Mouse (Mus musculus) kidney, postnatal 36 days (tissue): ENCODE results near the gene Kndc1.

Experiments used
- DNase-seq, 2 experiments: peaks; one replicate each; pipeline ENCODE4 v3.0.0; 2021 to 2022; ENCODE audit warnings: mixed read lengths in 2 of 2

Kndc1 gene

DNA sequence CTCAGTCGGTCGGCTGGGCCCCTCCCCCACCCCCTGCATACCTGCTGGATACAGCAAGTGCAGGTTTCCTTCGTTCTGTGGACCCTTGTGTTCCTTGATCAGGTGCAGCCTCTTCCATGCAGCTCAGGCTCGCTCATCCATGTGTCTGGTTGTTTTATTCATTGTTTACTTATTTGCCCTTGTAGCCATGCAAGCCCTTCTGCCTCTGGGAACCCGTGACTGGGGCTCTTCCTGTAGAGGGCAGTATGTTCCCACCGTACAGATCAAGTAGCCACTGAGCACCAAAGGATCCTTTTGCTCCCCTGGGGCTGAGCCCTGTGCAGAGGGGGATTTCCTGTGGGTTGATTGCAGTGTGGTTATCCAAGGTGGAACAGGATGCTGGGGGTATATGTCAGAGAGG is 11.2 kb downstream of the Kndc1 start:
- DNase-seq: peak; percentile 11 to 58

DNA sequence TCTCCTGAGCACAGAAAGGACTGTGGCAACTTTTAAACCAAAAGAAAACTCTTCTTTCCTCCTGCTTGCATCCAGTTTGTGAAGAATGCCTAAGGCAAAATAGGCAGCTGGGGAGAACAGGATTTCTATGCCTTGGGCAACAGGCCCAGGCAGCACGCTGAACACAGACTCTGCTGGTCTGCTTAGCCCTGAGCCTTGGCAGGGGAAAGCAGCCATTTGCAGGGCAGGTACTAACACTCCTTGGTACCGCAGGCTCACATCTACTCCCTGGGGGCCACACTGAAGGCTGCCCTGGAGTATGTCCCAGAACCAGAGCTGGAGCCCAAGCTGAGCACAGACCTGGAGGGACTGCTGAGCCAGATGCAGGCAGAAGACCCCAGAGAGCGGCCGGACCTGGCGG is 13.7 kb downstream of the Kndc1 start:
- DNase-seq: no peak

DNA sequence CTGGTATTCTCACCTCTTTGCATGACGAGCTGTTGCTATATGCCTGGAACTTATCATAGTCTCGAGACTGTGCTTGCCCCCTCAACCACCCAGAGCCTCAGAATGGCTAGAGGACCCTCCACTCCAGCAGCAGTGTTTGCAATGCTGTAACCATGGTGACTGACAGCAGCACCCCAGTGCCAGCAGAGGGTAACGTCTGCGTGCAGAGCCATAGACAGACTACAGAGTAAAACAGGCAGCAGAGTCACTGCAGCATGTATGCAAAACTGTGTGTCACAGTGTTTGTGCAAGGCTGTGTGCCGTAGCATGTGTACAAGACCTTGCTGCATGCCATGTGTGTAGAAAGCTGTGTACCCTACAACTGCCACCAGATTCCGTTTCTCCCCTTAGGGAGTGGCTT is 15.0 kb downstream of the Kndc1 start:
- no peak for DNase-seq

DNA sequence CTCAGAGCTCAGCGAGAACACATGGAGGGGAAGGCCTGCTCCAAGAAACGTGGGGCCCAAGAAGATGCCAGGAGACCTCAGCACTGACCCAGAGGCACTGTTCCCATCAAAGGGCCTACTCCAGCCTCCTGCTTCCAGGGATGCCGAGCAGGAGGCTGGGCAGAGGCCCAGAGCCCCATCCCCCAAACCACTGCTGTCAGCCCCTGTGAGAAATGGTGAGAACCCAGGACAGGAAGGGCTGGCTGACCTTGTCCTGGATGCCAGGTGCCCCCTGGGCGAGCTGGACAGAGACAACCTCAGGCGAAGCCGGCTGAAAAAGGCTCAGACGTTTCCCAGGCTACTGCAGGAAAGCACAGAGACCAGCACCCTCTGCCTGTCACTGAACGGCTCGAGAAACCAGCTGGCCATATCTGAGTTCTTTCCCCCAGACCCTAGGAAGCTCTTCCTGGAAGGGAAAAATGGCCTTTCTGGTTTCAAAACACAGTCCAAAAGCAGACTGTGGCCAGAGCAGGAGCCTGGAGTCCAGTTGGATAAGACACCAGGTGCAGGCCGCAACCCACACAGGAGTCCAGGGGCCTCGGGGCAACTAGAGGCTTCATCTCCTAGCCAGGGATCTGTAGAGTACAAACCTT is 15.8 kb downstream of the Kndc1 start:
- DNase-seq: no peak

DNA sequence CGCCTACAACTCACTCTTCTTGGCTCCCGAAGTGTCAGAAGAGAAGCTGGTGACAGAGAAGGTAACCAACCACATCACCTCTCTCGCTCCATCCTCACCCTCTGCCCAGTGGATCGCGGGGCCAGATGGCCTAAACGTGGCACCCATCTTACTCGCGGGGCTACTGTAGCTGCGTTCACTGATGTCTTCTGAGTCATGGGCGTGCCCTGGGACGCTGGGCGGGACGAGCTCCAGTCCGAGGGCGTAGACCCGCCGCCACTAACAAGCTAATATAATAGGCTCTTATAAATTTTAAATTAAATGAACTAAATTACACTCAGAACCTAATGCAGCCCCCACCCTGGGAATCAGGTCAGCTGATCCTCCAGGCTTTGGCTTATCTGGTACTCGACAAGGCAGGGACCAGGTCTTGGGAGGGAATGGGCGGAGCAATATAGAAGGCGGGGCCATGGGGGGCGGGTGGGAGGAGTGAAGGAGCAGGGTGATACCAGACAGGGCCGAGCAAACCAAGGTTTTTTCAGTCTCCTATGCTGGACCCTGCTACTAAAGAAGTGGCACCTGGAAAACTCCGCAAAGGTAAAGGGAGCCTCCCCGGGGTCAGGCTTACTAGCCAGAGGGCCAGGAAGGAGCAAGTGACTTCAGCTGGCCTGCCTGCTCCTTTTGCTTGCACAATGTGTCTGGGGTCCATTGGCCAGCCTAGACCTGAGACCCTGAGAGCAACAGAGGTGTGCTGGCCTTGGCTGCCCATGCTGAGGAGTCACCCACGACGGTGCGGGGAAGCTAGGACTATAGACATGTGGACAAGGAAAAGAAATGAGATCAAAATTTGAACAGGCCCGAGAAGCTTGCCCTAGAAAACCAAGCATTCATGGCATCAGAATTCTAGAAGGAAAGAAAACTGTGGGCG is 19.9 kb downstream of the Kndc1 start:
- peak in 1 of 2 experiments; percentile 10 for DNase-seq

DNA sequence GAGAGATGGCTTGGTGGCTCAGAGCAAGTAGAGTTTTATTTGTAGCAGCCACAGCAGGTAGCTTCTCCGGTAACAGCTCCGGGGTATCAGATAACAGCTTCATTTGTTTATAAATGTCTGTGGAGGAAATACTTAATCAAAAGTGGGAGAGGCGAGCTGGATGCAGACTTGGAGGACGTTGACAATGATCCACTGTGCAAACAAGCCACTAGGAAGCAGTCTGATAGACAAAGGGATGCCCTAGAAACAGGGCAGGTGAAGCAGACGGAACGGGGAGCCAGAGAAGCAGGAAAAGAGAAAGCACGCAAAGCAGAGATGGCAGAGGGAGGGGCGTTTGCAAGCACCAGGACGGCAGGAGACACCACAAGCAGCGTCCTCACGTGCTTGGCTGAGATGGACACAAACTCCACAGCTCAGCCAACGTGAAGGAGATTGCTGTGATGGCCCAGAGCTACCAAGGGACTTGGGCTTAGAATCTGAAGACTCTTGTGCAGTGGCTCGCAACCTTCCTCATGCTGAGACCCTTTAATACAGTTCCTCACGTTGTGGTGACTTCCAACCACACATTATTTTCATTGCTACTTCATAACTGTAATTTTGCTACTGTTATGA is 21.3 kb downstream of the Kndc1 start:
- DNase-seq: no peak

DNA sequence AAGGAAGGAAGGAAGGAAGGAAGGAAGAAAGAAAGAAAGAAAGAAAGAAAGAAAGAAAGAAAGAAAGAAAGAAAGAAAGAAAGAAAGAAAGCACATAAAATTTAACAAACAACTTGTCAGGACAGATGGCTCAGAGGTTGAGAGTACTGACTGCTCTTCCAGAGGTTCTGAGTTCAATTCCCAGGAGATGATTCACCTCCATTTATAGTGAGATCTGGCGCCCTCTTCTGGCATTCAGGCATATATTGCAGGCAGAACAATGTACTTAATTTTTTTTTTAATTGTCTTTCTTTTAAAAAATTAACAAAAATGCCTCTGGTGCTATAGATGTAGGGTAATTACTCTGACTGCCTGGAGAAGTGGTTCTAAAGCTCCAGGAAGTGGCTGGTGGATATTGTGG is 21.8 kb downstream of the Kndc1 start:
- no peak for DNase-seq

DNA sequence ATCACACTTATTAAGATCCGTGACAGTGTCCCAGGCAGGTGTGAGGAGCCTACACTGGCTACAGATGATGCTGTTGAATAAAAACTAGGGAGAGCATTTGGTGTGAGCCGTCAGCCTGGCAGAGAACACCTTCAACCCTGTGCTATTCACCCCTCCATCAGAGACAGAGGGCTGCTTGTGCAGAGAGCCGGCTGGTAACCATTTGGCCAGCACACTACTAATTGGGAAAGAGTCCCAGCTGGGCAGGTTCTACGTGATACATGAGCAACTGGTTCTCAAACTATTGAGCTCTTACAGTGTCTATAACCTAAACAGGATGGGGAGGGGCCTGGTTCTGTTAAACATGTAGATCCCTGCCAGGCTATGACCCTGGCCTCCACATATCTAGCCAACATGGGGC is 23.8 kb downstream of the Kndc1 start:
- no peak for DNase-seq

DNA sequence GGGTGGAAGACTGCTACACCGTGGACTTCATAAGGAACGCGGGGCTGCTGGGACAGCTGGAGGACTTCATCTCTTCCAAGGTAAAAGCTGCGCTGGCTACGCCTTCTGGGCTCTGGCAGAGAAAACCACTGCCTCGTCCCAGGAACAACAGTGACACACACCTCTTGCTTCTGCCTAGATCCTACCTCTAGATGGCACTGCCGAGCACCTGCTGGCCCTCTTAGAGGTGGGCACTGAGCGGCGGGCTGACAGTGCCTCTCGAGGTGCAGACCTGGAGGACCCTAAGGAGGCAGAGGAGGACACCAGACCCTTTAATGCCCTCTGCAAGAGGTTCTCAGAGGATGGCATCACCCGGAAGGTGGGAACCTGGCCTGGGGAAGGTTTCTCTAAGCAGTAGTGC is 36.2 kb downstream of the Kndc1 start:
- peak in 1 of 2 experiments; percentile 63 for DNase-seq

DNA sequence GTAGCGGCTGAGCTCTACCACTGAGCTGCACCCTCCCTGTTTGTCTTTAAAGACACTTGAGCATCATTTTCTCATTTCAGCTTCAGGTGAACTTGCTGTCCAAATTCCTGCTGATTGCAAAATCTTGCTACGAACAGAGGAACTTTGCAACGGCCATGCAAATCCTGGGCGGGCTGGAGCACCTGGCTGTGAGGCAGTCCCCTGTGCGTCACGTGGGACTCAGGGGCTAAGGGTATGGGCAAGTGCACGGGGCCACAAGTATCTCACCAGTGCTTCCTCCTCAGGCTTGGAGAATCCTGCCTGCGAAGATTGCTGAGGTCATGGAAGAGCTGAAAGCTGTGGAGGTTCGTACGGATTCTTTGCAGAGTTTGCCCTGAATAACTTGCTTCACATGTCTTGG is 42.2 kb downstream of the Kndc1 start:
- no peak for DNase-seq

DNA sequence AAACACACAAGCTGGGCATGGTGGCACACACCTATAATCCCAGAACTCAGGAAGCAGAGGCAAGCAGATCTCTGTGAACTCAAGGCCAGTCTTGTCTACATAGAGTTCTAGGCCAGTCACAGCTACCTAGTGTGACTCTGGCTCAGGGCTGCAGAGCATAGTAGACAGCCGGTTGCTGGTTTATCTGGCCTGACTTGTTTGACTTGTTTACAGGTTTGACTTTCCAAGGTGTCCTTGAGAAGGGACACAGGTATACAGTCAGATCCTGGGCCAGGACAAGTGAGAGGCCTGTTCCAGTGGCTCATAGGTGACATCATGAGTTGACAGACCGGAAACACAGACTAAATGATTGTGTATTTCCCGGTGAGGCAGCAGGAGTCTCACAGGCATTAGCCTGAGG is 42.6 kb downstream of the Kndc1 start:
- peak in 1 of 2 experiments; percentile 8 for DNase-seq

DNA sequence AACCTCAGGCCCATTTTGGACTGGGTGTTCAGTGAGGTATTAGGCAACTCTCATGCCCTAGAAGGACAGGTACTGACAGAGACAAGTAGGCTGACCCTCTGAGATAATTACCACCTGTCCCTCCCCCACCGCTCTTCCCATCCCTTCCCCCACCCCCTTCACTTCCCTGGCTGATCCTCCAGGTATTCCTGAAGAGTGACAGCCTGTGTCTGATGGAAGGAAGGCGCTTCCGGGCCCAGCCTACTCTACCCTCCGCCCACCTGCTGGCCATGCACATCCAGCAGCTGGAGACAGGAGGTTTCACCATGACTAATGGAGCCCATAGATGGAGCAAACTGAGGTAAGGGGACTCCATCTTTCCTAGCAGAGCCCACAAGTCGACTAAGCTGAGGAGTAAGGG is 43.3 kb downstream of the Kndc1 start:
- no peak for DNase-seq

DNA sequence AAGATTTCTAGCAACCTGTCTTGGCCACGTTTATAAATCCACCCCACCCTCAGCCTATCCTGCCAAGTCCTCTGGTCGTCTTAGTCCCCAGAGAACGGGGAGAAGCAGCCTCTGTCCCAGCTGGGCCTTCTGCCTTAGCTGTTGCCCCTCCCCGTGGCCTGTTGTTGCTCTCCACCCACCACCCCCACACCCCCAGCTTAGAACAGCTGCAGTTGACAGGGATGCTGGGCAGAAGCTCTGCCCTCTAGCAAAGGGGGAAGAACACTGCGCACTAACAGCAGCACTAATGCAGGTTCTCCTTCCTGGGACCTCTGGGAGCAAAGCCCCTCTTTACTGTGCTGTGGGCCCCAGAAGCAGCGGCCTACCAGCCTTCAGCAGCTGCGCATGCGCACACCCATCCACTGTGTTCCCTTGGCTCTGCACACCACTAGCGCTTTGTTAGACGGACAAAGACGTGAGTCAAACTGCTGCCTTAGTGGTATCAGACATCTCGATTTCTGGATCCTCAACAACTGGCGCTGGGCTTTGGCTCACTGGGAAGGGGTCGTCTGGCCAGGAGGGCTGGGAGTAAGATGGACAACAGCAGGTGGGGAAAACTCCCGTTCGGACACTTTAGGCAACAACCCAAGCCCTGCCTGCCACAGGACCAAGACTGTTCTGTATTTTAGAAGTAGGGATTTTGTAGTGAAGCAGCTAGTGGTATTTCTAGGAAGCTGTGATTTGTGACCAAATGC is 46.1 kb downstream of the Kndc1 start:
- no peak for DNase-seq

DNA sequence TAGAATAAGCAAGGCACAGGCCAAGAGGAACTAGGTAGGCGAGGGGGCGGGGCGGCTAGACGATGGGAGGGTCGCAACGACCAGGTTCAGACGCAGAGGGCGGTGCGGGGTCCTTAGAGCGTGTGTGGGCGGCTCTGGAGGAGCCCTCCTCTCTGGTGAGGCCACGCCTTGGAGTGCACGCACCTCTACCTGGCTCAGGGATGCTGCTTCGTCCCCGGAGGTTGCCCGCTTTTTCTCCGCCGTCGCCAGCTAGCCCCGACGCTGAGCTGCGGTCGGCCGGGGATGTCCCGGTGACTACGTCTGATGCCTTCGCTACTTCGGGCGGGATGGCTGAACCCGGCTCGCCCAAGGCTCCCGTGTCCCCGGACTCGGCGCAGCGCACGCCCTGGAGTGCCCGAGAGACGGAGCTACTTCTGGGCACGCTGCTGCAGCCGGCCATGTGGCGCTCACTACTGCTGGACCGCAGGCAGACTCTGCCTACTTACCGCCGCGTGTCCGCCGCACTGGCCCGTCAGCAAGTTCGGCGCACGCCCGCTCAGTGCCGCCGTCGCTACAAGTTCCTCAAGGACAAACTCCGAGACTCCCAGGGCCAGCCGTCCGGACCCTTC is 49.3 kb downstream of the Kndc1 start, which contains the start of gene Utf1:
Gene Utf1 (plus strand): TSS at position 116 of the 608 bp plus-strand sequence.
- DNase-seq: peak; percentile 16 to 59

DNA sequence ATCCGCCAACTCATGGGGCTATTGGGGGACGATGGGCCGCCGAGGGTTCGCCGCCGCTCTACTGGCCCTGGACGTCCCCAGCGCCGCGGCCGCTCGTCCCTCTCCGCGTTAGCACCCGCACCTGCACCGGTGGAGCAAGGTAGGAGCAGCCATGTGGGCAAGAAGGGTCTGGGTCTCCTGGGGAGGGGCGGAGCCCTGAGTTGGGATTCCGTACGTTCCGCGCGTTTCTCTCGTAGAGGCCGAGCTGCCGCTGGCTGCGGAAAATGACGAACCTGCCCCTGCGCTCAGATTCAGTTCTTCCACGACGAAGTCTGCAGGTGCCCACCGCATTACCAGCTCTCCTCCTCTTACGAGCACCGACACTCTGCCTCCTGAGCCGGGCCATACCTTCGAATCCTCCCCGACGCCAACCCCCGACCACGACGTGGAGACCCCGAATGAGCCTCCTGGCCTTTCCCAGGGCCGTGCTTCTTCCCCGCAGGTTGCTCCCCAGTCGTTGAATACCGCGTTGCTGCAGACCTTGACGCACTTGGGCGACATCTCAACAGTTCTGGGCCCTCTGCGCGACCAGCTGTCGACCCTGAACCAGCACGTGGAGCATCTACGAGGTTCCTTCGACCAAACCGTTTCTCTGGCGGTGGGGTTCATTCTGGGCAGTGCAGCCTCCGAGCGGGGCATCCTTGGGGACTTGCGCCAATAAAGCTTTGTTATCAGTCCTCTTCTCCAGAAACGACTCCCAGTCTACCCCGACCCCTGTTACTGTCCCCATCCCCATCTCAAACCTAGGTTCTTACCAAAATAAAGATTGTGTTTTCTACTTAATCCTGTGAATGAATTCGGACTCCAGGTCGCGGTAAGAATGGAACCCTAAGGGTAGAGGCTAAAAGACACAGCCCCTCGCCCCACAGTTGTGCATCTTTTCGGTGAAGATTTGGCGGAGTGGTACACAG is 50.1 kb downstream of the Kndc1 start:
- no peak for DNase-seq

DNA sequence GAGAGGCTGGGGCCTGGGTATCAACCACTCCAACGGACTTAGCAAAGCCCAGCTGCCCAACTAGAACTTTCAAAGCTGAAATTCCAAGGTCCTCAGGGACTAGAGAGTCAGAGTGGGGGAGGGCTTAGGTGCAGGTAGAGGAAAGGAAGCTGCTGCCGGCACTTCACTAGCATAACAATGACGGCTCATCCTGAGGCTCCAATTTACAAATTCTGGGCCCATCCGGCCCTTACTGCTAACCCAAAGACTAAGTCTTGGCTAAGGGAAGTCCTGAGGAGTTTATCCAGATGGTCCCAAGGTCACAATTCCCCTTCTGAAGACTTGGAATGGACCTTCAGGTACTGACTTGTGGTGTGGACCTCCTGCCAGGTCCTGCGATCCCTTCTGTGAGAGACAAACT is 51.0 kb downstream of the Kndc1 start:
- no peak for DNase-seq

DNA sequence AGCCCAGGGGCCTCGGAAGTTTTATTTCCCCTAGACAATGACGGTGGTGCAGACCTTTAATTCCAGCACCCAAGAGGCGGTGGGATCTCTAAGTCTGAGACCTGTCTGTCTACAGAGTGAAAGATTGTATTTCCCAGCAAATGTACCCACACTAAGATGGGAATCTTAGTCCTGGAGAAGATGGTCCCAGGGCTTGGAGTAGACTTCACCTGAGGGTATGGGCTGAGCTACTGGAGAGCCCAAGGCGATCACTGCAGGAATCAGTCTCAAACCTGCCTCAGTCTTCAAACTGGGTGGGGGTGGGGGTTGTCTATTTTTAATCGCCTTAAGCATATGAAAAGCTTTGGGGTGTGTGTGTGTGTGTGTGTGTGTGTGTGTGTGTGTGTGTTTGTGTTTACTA is 51.5 kb downstream of the Kndc1 start:
- no peak for DNase-seq

DNA sequence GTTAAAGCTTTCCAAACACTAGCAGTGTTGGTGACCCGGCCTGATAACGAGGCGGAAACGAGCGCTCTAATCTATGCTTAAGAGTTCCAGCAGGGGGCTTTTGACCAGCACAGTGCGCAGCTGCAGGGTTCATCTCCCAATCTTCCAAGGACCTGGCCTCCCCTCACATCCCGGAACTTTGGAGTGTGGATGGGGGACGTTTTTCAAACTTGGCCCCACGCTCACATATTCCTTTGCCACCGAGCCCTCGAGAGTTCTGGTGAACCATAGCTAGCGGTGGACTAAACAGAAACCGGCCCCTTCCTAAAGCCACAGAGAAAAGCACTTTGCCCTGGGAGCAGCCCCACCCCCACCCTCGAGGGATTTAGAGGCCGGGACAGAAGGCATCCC is 55.4 kb downstream of the Kndc1 start:
- DNase-seq: peak; percentile 23 to 53

DNA sequence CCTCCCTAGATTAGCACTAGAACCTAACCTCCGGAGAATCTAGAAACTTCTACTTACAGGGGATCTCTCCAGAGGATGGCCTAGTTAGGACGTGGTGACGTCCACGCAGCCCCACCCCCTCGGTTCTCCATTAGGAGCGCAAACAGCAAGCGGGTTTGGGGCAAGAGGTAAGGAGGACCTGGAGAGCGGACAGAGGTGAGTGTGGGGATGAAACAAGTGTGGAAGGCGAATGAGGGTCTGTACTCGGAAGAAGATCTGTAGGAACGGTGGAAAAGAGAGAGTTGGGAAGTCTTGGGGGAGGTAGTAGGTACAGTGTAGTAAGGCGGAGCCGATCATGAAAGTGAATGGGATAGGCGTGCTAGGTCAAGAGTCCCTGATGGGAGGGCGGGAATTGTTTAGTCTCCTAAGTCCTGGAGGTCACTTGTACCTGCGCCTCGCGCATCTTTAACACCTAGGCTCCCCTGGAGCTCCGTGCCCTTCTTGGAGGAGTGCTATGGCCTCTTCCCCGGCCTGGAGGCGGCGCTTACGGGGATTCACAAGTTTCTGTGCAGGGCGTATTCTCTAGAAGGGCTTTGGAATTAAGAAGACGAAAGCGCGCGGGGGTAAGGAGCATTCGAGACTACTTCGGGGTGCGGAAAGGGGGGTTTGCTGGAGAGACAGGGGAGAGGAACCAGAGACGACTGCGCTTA is 55.9 kb downstream of the Kndc1 start:
- peak; percentile 30 to 70 for DNase-seq

DNA sequence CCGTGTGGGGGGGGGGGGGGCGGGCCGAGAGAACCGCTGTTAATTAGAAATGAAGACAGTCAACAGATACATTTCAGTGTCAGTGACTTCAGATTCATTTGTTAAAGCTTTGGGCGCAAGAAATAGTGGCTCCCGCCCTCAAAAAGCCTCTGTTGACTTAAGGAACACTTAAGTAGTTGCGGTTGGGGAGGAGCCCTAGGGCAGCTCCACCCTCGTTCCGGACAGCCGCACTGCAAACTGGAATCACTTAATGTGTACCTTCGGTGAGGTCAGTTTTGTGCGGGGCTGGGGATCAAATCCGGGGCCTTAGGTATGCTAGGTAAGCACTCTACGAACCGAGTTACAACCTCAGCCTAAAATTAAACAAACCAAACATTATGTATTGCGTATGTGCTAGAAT is 56.6 kb downstream of the Kndc1 start:
- peak; percentile 19 to 50 for DNase-seq
